Mouse (Mus musculus): ENCODE results near the gene Abhd15.
"Not testable (repeated sequence)": the region's sequence is repeated elsewhere in the genome, so short reads cannot be mapped to it uniquely, and the experiment has no call there.

Abhd15 gene

GRCm38 (mm10) chr11:77512891-77513810, 1.8 kb upstream of the Abhd15 start:
- no peak for DNase-seq (ENCODE audit: low read depth, low spot score)

GRCm38 (mm10) chr11:77513811-77514170, 1.1 kb upstream of the Abhd15 start:
- DNase-seq (ENCODE audit: low read depth, low spot score), result no peak

GRCm38 (mm10) chr11:77514281-77514831, 565 bp upstream of the Abhd15 start:
- no peak for DNase-seq (ENCODE audit: low read depth, low spot score)

GRCm38 (mm10) chr11:77515637-77516552, 974 bp downstream of the Abhd15 start, which contains the start of gene Trp53i13:
Gene Trp53i13, minus strand, starts transcription at chr11:77515980.
- no peak for DNase-seq (ENCODE audit: low read depth, low spot score)

GRCm38 (mm10) chr11:77516553-77517425, 1.9 kb downstream of the Abhd15 start:
- DNase-seq (ENCODE audit: low read depth, low spot score), result no peak

- DNase-seq (ENCODE audit: low read depth, low spot score), result no peak
Observed at GRCm38 (mm10) chr11:77518051-77518798, 3.3 kb downstream of the Abhd15 start.

- DNase-seq (ENCODE audit: low read depth, low spot score), result no peak
Observed at GRCm38 (mm10) chr11:77519043-77519442, 4.1 kb downstream of the Abhd15 start, which contains the start of gene Gm10392. Gene Gm10392, minus strand, starts transcription at chr11:77519198.

GRCm38 (mm10) chr11:77520601-77521529, 5.9 kb downstream of the Abhd15 start:
- DNase-seq (ENCODE audit: low read depth, low spot score), result no peak

- DNase-seq (ENCODE audit: low read depth, low spot score), result no peak
Observed at GRCm38 (mm10) chr11:77525804-77526486, 11.0 kb downstream of the Abhd15 start.

- DNase-seq (ENCODE audit: low read depth, low spot score), result not testable (repeated sequence)
Observed at GRCm38 (mm10) chr11:77528420-77528819, 13.5 kb downstream of the Abhd15 start.

GRCm38 (mm10) chr11:77529644-77530043, 14.7 kb downstream of the Abhd15 start:
- DNase-seq (ENCODE audit: low read depth, low spot score), result no peak

GRCm38 (mm10) chr11:77530862-77531261, 15.9 kb downstream of the Abhd15 start:
- DNase-seq (ENCODE audit: low read depth, low spot score), result no peak

GRCm38 (mm10) chr11:77532202-77532846, 17.4 kb downstream of the Abhd15 start:
- DNase-seq (ENCODE audit: low read depth, low spot score), result no peak

- DNase-seq (ENCODE audit: low read depth, low spot score), result no peak
Observed at GRCm38 (mm10) chr11:77545261-77545660, 30.3 kb downstream of the Abhd15 start.

- no peak for DNase-seq (ENCODE audit: low read depth, low spot score)
Observed at GRCm38 (mm10) chr11:77585201-77585600, 70.3 kb downstream of the Abhd15 start.

Data from WW6 (cell line).